Mouse (Mus musculus) cortical plate, adult 2 months (tissue): ENCODE data around the gene Amacr.

Experiments used
- CTCF ChIP-seq: fragments of 200-500 bp; IDR thresholded peaks from 2 replicates; pipeline ENCODE4 v1.5.1; 2011; ENCODE audit warnings: mild to moderate bottlenecking, control low read depth, low read length; ENCODE audit not compliant: insufficient read depth; ENCODE audit errors: extremely low read depth
- POLR2A ChIP-seq: fragments of 200-500 bp; IDR thresholded peaks from 2 replicates; pipeline ENCODE4 v1.6.1; 2011; ENCODE audit warnings: mild to moderate bottlenecking, low read length, control low read depth; ENCODE audit not compliant: insufficient read depth; ENCODE audit errors: extremely low read depth

DNA sequence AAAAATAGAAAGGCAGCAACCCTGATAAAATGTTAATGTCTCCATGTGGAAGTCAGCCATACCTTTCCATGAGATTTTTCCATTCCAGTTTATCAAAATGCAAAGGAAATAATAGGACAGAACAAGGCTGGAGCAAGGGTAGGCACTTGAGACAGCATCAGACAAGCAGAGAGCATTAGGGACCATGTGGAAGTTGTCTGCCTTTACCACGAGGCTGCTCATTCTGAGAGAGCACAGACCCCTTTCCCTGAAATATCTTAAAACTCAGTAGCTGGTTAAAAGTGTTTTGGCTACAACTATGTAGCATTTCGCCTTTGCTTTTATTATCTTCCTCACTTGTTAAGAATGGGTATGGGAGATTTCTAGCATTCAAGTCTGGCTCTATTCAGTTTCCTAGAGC lies 844 bp upstream of the Amacr start:
- TF ChIP-seq POLR2A (no peak), CTCF (no peak)
